Mouse (Mus musculus) cerebellum, postnatal 36 days (tissue): Measurements from ENCODE around the gene Pou6f2.

Experiments
- DNase-seq, 2 experiments: peaks; one replicate each; pipeline ENCODE4 v3.0.0; 2021 to 2022; ENCODE audit warnings: mixed read lengths in 2 of 2

Gene Pou6f2

DNA sequence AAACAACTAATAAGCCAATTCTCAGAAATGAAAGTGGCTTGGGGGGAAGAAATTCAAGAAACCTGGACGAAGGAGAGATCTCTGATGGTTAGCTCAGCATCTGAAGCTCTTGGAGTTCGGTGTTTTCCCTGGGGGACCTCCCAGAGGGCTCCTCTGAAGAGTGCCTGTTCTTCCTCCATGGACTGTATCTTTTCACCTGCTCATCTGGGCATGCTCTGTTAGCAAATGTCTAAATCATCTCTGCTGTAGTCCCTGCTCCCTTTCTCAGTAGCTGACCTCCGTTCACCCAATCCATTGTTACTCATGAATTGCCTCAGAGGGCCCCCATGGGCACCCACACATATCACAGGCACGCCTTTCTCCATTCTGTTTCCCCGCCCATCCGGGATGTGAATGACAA is at the start of gene Pou6f2:
TSS of gene Pou6f2 (minus strand) at position 101 of the 400 bp plus-strand sequence.
- DNase-seq = no peak

DNA sequence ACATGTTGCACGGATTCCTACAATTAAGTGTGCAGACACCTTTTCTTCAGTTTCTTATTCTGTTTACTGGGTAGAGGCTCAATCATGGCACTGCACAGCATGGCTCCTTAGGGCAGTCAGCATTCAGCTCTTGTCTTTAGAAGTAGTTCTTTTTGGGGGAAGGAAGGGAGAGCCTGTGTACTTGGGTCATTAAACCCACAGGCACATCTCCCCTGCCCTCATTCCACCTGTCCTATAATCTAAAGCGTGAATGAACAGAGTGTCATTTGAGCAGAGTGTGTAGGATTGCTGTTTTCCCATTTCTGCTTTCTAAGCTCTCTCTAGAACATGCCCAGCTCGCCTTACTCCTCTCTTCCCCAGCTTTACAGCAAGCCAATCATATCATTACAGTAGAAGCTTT is 42.4 kb upstream of the Pou6f2 start:
- no peak for DNase-seq

DNA sequence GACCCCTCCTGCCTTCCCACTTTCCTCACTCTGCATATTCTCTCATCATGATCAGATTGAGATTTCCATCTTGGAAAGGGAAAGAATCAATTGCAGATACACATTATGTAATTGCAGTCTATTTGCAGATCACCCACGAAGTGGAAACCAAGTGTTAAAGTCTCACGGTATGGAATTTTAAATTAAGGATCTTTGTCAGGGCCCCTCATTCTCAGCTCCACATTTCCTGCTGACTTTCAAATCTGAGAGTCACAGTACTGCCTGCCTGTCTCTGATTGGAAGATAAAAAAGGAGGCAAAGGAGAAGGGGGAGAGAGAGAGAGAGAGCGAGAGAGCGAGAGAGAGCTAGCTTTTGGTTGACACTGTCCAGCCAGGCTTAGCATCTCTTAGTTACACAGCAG is 9.8 kb downstream of the Pou6f2 start:
- no peak for DNase-seq

DNA sequence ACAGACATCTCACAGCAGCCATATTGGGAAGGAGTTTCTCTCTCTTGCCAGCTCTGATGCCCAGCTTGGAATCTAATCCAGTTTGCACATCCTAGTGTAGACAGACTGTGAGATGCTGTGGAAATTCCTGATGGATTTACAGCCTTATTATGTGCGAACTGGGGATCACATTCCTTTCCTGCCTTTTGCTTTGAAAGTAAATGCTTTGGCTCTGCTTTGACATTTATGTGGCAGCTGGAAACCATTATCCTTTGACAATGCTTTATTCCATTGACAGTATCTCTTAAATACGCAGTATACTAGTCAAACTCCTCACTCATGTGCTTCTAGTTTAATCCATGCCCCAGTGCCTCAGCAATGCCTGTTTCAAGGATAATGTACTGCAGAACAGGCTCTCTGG is 34.1 kb downstream of the Pou6f2 start:
- no peak for DNase-seq

DNA sequence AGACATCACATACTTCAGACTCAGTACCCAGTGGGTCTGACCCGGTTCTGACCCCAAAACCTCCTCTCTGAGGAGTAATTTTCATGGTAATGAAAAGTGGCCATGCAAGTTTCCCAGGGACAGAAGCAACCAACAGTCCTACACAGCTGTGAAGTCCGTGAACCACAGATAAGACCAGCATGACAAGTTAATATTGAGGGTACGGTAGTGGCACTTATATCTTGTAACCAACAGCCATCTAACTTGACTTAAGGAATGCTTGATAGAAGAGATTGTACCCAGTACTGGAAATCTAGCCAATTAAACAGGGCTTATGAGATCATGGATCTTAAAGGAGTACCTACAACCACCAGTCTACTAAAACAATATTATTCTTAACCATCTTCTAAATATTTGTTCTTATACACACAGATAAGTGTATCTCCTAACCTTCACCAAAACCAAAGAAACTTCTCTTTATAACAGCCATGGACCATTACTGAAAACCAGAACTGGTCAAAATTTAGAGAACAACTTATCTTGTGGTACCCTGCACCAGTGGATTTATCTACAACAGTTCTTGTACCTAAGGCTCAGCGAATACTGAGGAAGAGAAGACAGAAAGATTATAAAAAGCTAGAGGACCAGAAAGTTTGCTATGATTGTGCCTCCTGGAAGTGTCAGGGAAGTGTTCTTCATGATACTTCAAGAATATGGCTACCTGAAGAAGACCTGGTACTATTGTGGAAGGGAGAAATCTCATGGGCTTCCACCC is 52.7 kb downstream of the Pou6f2 start:
- no peak for DNase-seq

DNA sequence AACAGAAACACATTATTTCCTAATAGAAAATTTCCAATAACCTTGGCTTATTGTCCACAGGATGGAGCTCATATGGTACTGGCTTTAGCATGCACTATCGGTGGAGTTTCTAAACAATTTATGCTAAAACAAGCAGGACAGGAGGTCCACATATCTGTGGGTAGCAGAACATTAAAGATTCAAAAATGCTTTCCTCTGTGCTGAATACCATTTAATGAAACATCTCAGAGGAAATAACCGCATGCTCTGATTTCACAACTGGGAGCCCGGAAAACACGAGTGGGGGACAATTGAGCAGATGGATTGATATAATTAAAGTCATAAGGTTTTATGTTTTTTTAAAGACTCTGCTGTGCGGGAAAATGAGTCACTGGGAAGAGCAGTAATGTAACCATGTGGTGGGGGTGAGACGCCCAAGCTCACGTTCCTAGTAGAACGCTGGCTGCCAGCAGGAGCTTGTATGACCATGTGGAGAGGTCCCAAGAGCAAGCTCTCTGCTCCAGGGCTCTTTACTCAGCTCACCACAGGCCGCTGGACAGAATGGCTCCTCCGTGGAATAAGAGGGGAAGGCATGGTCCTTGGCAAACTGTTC is 58.5 kb downstream of the Pou6f2 start:
- DNase-seq = no peak

DNA sequence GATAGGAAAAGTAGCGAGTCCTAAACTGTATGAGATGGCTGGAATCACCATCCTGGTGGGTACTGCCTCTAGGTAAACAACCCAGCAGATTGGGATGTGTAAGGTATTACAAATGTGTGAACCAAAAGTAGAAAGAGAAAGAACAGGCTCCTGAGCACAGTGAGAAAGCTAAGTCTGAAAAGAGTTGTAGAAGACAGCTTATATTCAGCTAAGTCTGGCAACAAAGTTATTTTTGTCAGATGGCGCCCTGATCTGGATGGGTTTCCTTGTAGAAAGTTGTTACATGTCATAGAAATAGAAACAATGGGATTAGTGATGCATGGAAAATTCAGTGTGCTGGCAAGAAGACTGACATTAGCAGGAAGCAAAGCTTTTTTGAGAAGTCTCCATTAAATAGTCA is 59.5 kb downstream of the Pou6f2 start:
- DNase-seq = no peak

DNA sequence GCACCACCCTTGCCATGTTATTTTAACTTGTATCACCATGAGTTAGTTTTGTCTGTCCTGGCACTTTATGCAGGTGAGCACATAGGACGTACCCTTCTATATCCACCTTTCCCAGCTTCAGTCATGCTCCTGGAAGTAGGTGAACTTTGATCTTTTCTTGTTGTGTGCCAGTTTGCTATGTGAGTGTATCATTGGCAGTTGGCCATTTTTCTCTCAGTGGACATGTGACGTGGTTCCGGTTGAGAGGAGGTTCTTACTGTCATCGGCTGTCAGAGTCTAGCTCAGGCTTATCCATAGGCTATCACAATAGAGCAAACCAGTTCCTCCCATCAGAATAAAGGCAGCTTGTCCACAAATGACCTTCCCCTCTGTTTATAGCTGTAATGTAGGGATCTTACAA is 63.5 kb downstream of the Pou6f2 start:
- no peak for DNase-seq

DNA sequence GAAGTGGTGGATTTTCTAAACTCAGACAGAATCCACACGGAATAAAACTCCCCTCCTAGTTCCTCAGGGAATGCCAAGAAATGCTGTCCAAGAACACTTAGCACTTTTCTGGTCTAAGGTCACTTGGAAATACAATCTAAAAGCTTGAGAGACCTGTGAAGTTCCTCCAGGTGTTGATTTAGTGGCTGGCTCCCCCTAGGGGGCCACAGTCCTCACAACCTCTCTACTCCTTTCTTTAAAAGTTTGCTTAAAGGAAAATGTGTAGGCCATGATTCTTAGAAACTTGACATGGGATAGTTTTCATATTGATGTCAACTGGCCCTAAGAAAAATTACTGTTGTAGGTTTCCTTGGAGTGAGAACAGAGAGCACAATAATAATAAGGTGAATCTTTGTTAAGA is 64.9 kb downstream of the Pou6f2 start:
- no peak for DNase-seq

DNA sequence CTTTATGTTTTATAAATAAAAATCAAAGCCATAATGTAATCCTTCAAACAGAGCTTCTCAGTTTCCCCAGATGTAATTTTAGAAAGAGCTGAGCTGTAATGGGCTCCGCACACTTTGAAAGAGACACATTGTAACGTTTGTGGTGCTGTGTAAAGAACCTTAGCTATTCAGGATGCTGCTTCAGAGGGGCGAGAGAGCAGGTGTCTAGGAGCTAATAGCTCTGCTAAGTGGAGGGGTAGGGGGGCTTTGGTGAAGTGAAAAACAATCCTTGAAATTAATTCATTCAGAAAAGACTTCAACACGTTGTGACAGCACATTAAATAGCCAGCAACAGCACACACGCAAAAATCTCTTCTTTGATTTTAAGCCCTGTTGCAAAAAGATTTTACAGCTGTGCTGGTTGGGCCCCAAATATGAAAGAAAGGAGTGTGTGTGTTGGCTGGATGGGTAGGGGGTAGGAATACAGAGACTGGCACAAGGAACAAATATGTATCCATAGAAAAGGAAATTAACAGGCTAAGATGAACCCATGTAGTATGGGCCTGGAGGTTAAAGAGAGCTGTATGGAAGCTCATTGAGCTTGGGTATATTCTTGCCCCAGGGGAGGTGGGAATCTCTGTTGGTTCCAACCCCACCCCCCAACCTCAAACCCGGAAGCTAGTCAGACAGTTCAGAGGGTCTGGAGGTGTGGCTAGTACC is 73.4 kb downstream of the Pou6f2 start:
- DNase-seq = no peak

DNA sequence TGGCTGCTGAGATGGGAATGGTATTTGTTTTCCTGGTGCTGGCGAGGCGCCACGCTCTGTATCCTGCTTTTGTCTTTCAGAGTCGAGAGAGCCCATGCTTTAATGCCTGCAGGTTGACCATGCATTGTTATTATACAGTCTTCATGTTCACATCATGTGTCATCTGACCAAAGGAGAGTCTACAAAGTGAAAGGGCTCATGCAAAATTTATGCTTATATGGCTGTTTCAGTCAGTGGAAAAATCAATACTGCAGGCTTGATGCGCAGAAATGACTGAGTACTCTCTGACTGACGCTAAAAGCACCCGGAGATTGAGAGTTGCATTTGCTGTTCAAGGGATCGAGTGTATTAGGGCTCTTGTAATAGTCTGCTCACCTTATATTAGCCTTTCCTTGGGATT is 74.1 kb downstream of the Pou6f2 start:
- DNase-seq = no peak

DNA sequence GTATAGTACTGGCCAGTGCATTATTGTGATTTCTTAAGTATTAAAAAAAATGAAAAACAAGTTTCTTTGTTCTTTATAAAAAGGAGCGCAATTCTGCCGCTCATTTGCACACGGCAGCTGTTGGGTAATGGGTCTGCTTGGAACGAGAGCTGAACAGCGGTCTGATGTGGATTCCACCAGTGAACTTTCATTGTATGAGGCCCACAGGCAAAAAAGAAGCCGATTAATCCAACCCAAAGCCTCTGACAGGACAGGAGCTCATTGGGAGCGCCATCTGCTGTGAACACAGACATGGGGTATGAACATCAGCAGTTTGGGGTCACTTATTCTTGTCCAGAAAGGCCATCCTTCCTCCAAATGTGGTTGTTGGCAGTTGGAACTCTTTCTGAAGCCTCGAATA is 84.9 kb downstream of the Pou6f2 start:
- no peak for DNase-seq

DNA sequence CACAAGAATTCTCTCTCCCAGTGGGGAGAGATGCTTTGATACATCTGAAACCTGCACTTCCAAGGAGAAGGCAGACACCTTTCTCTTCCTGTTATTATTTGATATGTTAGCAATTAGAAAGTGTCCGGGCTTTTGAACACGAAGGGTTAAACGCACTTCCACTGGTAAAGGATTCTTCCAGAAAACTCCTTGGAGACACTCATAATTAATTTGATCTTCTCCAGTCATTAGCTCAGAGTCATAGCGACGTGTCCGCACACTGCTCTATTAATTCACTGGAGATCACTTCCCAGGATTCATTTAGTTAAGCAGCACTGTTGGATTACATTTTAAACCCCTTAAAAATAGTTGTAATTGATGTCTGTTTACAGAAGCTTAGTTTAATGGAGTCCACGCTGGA is 88.5 kb downstream of the Pou6f2 start:
- DNase-seq = no peak

DNA sequence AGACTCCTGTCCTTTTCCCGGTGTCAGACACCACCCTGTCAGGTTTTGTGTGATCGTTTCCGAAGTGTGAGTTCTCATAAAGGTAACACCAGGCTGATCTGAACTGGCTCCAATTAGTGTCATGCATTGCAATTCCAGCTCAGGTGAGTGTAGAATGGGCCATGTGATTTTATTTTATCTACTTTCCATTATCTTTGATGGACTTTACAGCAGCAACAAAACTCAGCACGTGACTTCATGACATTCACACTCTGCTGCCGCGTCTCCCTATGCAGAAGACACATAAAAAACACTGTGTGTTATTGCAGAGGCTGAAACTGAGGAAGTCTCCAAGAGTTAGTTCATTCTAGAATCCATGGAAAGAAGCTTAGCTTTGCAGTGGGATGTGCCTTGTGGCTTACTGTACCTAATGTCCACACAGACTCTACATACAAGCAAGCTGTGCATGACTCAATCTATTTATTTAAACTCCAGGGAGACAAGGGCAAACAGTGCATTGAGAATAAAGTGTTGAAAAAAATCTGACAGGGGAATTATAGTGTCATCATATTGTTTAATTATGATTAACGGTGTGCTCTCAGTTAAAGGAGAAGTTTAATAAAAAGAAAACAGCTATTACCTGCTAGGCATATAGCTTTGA is 90.9 kb downstream of the Pou6f2 start:
- no peak for DNase-seq

DNA sequence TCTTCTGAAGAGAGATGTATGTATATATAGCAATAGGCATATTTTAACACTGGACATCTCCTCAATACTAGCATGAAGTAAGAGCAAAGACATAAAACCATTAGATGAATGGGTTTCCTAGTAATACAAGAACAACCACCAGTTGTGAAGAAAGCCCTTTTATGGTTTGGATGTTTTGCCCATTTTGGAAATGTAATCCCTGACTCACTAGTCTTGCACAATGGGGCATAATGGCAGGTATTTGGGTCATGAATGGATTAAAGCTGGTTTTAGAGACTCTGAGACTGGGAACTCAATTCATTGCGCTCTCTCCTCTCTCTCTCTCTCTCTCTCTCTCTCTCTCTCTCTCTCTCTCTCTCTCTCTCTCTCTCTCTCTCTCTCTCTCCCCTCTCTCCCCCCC is 97.5 kb downstream of the Pou6f2 start:
- no peak for DNase-seq

DNA sequence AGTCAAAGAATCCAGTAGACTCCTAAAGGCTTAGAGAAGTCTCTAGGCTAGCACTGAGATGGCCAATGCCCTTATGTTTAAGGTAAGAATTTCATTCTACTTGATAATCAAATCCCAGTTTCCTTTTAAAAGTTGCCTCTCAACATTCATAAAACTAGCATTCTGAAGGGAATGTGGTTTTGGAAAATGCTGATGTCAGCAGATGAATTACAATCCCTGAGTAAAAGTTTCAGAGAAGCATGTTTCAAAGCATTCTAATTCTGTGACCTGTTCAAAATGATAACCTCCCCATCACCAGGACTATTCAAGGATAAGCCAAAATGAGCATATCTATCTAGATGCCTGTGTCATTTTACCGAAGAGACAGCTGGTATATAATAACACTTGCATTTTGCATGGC is 104.0 kb downstream of the Pou6f2 start:
- DNase-seq = no peak

DNA sequence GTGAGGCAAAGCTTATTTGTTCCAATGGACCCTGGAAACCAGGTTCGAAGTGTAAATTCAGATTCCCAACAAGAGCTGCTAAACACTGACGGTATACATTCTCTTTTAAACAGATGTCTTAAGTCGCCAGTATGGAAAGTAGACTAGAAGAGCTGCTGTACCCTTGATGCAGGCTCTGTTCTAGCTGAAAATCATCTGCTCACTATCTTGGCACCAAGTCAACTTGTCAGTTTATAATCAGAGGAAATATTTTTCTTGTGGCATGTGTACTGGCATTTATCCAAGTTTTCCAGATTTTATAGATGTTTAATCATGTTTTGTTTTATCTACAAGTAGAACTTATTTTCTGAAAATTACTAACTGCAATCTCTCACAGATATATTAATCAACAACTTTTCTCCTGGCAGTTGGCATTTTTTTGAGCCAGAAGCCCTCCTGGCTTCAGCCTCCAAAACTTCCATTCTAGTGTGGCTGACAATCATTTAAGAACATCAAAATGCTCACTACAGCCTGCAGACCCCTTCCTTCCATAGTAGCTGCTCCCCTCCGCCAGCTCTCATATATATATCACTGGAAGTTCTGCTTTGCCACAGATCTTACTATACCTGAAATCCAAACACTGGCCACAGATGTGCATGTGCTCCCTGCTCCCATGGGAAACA is 107.1 kb downstream of the Pou6f2 start:
- no peak for DNase-seq

DNA sequence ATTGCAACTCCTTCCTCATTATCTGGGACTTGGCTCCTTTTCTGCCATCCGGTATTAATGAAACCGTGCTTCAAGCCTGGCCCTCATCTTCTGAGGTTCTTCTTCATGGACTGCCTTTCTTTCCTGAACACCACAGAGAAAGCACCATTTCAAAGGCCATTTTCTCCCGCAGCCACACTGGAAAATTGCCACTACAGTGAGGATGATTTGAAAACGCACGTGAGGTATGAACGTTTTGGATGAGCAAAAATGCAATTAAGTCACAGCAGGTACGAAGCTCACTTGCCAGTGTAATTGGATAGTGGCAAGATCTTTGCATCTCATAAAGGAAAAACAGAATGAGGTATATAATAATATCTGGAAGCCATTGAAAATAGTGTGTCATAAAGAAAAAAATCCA is 110.0 kb downstream of the Pou6f2 start:
- DNase-seq = no peak

DNA sequence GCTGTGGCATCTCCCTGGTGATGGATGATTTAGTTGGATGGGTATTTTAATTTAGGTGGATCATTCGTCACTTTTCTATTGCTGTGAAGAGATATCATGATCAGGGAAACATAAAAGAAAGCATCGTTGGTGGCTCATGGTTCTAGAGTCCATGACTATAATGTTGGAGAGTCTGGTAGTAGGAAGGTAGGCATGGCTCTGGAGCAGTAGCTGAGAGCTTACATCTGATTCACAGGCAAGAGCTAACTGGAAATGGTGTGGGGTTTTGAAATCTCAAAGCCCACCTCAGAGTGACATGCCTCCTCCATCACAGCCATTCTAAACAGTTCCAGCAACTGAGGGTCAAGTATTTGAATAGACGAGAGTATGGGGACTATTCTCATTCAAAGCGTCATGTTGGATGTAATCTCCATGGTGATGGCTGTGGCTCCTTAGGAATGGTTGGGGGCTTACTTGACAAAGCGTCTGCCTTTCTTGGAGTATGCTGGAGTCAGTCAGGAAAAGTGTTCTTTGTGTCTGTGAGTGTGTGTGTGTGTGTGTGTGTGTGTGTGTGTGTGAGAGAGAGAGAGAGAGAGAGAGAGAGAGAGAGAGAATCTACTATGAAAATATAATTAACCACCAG is 115.0 kb downstream of the Pou6f2 start:
- DNase-seq = no peak

DNA sequence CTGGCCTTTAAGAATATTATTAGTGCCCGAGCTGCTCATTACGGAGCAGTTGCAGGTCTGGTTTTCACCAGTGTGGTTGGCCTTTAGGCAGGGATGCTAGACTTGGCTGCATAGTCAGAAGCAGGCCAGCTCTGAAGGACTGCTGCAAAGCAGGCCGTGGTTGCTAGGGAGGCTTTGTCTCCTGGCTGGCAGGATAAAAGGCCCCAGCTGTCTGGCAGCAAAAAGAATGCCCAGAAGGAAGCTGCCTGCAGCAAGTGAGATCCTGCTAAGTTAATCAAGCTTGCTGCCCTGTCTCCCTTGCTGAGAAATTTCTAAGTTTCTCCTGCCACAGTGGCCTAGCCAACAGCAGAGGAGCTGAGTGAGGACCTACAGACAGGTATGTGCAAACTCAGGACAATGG is 116.4 kb downstream of the Pou6f2 start:
- no peak for DNase-seq

DNA sequence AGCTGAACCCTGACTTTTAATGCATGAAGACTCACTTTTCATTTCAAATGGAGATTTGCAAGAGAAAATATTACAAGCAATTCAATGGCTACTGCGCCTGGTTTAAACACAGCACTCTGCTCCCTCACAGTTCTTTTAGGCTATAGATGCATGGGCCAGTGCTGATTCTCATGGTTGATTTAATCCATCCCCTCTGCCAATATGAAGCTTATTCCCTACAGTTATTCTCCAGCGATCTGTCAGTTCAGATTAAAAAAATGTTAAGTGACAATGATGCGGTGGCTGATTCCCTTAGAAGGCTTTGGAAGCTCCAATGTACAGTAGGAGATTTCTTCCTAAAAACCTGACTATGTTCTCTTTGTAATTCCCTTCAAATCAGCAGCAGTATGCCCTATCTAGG is 144.4 kb downstream of the Pou6f2 start:
- no peak for DNase-seq

DNA sequence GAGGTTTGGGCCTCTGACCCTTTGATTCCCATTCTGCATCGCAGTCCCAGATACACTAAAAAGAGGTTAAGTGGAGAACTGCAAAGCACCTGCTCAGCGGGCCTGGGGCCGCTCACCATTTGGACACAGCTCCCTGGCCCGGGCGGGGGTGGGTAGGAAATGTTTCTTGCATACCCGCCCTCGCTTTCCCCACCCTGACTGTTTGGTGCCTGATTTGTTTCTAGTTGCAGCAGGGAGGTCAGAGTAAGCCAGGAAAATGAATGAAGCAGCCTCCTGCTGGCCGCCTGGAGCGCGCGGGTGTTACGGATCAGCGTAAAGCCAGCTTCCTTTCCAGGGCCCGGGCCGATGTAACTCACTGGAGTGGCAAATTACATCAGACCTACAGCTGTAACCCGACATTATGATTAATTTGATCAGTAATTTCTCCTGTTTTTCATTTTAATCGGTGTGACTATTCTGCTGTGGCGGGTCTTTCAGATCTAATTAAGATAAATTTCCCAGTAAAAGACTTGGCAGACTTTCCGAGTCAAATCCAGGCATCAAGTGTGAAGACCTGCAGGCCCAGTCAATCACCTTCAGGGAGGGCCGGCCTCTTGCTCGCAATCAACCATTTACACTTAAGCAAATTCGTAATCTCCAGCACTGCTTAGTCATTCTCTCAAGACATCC is 178.8 kb downstream of the Pou6f2 start:
- DNase-seq = peak; percentile 7 to 19
